Comparison of ENCODE assay signal across 28 mouse cellular contexts in the genomic region with DNA sequence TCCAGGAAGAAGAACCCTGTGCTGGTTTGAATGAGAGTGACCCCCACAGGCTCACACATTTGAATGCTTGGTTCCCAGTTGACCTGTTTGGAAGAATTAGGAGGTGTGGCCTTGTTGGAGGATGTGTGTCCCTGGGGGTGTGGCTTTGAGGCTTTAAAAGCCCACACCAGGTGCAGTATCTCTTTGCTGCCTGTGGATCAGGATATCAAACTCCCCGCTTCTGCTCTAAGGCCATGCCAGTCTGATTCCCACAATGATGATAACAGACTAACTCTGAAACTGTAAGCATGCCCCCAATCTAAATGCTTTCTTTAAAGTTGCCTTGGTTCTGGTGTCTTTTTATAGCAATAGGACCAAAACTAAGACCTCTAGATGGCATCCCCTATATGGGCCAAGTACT.
"Had no signal": no experiment of that assay in that cellular context is flagged by ENCODE, and none has a peak within 500 bp of the region (broad histone marks: within the 10 kb centered on the region; RNA-seq: fewer than 3 reads in every experiment).

No protein-coding gene starts in this region.

- H3K4me3 ChIP-seq: left cerebral cortex, adult 2 months; limb, embryonic 10.5 days; limb, embryonic 12.5 days; limb, embryonic 13.5 days; limb, embryonic 15.5 days; liver, embryonic 12.5 days; liver, embryonic 15.5 days; lung, embryonic 15.5 days; megakaryocyte, embryonic 14.5 days; midbrain, embryonic 10.5 days; midbrain, embryonic 12.5 days; midbrain, embryonic 13.5 days; midbrain, embryonic 15.5 days; myocyte had no signal

- H3K36me3 ChIP-seq: limb, embryonic 10.5 days; limb, embryonic 12.5 days; limb, embryonic 13.5 days; limb, embryonic 15.5 days; lung, embryonic 15.5 days; midbrain, embryonic 10.5 days; midbrain, embryonic 12.5 days; midbrain, embryonic 13.5 days; midbrain, embryonic 15.5 days had no signal

- H3K4me2 ChIP-seq: limb, embryonic 12.5 days; limb, embryonic 13.5 days; limb, embryonic 15.5 days; liver, embryonic 11.5 days; liver, embryonic 12.5 days; liver, embryonic 15.5 days; lung, embryonic 14.5 days; lung, embryonic 15.5 days; midbrain, embryonic 11.5 days; midbrain, embryonic 12.5 days; midbrain, embryonic 13.5 days; midbrain, embryonic 15.5 days had no signal

- DNase-seq: left cerebral cortex, postnatal 4 days; liver, postnatal 0 days; lung, adult 18-20 months; lung, adult 2 months; lung, embryonic 14.5 days; lung, postnatal 10 days; lung, postnatal 14 days; midbrain, embryonic 14.5 days had no signal

- H3K27me3 ChIP-seq: limb, embryonic 12.5 days; limb, embryonic 13.5 days; limb, embryonic 15.5 days; liver, embryonic 12.5 days; liver, embryonic 15.5 days; lung, embryonic 15.5 days; megakaryocyte, embryonic 14.5 days; midbrain, embryonic 12.5 days; midbrain, embryonic 13.5 days; midbrain, embryonic 15.5 days had no signal

- H3K4me1 ChIP-seq: liver, embryonic 15.5 days; lung, embryonic 15.5 days had no signal

- H3K27ac ChIP-seq: left cerebral cortex, adult 2 months; limb, embryonic 10.5 days; limb, embryonic 12.5 days; limb, embryonic 13.5 days; limb, embryonic 15.5 days; liver, embryonic 12.5 days; liver, embryonic 14.5 days; liver, embryonic 15.5 days; lung, embryonic 15.5 days; macrophage; midbrain, embryonic 10.5 days; midbrain, embryonic 12.5 days; midbrain, embryonic 13.5 days; midbrain, embryonic 15.5 days had no signal

- H3K9me3 ChIP-seq: limb, embryonic 10.5 days; limb, embryonic 12.5 days; limb, embryonic 13.5 days; limb, embryonic 15.5 days; liver, embryonic 12.5 days; liver, embryonic 15.5 days; lung, embryonic 15.5 days; megakaryocyte, embryonic 14.5 days; midbrain, embryonic 10.5 days; midbrain, embryonic 12.5 days; midbrain, embryonic 13.5 days; midbrain, embryonic 15.5 days had no signal

- H3K9ac ChIP-seq: limb, embryonic 12.5 days; limb, embryonic 13.5 days; limb, embryonic 15.5 days; liver, embryonic 12.5 days; liver, embryonic 14.5 days; liver, embryonic 15.5 days; liver, postnatal 0 days; lung, embryonic 14.5 days; lung, embryonic 15.5 days; midbrain, embryonic 12.5 days; midbrain, embryonic 13.5 days; midbrain, embryonic 15.5 days had no signal

- ATAC-seq: liver, embryonic 12.5 days; liver, postnatal 0 days; lung, postnatal 0 days; midbrain, embryonic 13.5 days; midbrain, embryonic 15.5 days; midbrain, embryonic 16.5 days had no signal
